Mouse (Mus musculus) ovary, postnatal 14 days (tissue): ENCODE measurements around the gene Baz2b.
"Not testable (repeated sequence)": the region's sequence is repeated elsewhere in the genome, so short reads cannot be mapped to it uniquely, and the experiment has no call there.

Experiments used
- DNase-seq: peaks from one replicate; pipeline ENCODE4 v3.0.0; 2022; ENCODE audit warnings: low spot score

Baz2b gene

DNA sequence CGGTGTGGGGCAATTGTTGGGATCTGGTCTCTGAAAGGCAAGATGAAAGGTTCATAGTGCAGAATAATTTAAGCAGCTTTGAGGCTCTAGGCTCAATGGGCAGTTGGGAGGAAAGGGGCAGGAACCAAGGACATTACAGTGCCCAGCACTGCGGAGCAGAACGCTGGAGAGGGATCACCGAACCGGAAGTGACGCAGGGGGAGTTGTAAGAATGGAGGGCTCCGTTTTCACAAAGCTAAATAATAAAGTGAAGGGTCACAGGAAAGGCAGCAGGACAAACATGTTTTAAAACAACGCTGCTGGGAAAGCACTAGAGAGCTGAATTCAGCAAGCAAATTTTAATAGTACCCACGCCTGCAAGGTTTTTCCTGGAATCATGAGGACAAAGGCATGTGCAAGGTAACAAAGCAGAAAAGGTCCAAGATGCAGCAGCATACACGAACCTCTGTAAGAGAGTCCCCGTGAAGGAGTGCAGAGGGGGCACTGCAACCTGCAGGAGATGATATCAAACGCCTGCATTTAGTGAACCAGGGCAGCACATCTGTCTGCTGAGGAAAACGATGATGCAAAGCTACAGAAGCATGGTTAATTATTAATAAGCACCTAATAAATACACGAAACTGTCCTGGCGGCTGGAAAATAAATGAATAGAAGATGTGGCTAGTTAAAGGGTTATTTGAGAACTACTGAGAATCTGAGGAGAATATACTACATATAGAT, 120.0 kb downstream of the Baz2b start:
- no peak for DNase-seq

DNA sequence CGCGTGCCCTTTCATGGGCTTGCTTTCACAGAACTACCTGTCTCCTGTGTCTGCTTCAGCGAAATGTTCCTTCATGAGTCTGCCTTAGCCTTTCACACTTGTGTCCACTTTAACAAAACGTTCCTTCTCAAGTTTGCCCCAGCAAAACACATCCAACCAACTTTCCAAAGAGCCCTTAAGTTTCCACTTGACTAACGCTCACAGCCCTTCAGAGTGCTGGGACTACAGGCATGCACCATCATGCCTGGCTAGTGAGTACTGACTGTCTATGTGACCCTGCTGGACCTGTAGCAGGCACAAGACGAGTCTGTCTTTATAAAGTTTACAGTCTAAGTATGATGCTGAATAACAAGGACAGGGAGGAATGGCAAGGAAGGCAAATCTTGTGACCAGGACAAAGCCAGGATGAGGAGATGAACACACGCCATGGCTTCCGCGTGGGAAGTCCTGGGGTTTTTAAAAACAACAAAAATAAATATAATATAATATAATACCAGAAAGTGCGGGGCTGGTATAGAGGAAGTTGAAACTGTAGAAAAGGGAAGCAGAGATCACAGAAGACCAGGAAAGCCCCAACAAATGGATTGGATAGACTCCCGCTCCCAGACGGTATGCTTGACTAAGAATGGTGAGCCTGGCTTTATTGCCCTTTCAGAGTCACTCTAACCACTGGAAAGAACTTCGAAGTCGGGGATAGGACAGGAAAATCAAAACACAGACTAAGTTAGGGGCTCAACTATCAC, 120.7 kb downstream of the Baz2b start:
- DNase-seq = no peak

DNA sequence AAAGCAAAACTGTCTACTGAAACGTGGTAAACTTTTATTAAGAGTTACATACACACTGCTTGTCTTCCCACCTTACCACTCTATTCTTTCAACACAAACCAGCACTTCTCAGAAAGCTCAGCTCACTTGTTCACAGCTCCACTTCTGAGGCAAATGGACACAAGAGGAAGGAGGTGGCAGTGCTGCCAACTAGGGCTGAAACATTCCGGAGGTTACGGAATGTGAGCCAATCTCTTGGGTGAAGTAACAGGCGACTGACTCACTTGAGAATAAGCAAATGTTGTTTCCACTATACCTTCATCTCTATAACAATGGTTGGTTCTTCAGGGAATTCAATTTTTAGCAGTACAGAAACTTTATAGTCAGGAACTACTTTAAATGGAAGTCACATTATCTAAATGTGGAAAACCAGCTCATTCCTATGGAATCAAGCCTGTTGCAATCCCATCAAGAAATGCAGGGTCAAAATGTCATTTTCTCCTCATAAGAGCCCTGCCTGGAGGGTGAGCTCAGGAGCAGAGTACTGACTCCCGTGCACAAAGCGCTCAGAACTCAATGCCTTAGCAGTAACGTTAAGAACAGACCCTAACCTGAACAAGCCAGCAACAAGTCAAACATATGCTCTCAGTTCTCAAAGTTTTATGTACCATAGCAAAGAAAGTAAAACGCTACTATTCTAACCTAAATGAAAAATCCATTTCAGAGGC, 123.3 kb downstream of the Baz2b start:
- no peak for DNase-seq

DNA sequence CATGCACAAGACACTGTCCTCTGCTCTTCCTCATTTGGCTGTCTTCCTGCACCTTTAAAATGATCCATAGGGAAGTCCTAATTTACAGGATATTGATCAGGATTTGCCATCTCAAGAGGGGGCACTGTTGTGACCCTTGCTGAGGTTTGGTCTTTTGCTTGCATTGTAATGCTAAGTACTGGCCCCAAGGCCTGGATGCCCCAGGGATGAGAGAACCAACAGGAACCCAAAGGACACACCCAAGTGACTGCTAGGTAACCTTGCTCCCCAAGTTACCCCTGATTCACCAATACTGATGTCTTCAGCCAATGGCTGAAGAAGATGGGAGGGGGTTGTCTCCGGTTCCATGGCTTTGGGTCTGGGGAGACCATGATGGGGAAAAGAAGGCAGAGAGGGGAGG, 124.8 kb downstream of the Baz2b start:
- no peak for DNase-seq

DNA sequence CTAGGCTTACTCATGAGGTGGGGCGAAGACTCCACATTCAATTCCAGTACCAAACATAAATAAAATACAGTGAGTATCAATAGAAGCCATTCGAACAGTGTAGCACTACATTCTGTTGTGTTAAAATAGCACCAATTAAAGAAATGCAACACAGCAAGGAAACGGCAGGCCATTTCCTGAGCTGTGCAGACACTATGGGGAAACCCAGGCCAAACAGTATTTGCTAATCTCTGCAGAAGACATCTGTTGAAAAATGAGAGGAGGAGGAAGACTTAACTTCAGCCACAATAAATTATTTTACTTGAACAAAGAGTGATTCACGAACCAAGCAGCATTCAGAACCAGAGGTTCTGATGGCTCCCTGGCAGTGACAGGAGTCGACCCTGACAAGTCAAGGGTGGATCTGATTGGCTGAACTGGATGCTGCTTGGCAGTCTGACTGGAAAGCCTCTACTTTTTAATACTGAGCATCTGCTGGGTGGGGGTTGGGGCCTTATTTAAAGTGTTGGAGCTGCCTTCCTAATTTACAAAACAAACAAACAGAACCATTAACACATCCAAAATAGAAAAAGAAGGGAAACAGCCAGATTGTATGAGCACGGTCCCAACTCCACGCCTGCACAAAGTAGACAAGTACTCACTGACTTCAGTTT, 126.5 kb downstream of the Baz2b start:
- no peak for DNase-seq

DNA sequence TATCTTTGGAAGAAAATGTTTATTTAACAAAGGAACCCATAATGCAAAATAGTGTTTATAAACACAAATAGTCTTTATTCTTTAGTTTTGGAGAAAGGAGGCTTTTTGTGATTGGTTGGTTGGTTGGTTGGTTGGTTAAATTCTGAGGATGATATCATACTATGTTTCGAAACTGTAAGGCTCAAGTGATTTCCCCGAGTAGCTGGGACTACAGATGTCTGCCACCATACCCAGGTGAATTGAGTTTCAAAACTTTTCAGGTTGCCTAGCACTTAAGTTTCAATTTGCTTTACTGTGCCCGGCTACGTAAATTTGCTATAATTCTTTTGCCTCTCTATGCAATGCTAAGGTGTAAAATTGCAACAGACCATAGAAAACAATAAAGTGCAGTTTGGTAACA, 127.4 kb downstream of the Baz2b start:
- DNase-seq = no peak

DNA sequence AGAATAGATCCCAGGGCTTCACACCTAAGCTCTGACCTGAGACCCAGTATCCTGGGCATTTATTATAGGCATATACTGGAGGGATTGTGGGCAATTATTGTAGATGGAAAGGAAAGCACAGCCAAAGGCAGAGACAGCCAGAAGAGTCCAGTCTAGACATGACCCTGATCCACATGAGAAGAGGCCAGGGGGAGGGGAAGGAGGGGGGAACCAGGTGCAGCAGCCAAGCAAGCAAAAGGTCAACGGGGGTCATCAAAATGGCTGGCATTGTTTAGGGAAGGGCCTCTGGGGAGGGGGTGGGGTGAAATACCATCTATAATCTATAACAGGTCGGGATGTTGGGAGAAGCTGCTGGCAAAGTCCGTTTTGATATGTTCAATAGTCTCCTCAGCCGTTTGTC, 128.8 kb downstream of the Baz2b start:
- DNase-seq = no peak

DNA sequence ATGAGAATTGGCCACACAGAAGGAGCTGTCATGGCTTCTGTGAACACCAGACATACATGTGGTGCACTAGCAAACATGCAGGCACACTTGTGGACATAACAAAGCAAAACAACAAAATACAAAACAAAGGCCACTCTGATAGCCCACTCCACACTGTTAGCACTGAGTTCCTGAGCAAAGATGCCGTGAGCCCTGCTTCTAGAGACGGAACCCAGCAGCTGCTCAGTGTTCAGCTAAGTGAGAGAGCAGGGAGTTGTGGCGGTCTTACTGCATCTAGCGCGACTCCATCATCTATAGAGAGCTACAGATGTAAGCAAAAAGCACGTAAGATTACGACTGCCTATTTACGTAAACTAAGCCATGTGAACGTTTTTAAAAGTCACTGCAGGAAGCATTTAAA, 132.0 kb downstream of the Baz2b start:
- no peak for DNase-seq

DNA sequence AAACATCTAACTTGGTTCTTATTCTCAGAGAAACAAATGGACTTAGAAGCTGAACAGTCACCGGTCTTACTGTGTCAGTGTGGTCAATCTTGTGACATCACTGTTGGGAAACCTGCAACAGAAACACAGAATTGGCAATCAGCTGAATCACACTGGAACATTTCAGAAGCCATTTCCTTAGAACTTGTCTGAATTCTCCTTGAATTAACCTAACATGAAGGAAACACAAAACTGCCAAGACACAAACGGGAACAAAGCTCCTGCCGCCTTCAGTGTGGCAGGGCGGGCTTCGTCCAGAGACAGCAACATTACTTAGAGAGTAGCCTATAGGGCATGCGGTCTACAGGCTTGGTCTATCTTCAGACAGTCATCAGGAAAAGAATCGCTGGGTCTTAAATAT, 132.8 kb downstream of the Baz2b start:
- no peak for DNase-seq

DNA sequence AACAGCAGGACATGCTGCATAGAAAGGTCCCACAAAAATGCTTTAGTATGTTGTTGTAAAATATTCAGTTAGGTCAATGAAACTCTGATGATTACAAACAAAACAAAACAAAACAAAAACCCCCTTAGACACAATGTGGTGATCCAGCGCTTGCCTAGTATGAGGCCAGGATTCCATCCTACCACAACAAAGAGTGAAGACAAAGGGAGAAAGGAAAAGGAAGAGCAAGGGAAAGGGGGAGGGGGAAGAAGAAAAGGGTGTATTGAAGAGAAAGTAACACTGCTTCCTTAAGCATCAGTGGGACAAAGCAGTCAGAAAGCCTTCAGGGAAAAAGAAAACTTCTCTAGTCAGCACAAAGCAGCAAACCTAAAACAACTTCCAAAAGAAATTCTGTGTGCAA, 133.6 kb downstream of the Baz2b start:
- no peak for DNase-seq

DNA sequence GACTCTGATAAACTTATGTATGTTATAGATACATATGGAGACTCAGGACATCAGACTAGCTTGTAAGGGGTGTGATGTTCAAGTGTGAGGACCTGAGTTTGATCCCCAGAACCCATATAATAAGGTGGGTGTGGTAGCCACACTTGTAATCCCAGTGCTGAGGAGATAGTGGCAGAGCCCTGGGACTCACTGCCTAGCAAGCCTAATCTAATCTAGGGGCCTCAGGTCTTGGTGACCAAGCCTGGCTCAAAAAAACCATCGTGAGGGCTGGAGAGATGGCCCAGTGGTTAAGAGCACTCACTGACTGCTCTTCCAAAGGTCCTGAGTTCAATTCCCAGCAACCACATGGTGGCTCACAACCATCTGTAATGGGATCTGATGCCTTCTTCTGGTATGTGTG, 135.8 kb downstream of the Baz2b start:
- DNase-seq = not testable (repeated sequence)

DNA sequence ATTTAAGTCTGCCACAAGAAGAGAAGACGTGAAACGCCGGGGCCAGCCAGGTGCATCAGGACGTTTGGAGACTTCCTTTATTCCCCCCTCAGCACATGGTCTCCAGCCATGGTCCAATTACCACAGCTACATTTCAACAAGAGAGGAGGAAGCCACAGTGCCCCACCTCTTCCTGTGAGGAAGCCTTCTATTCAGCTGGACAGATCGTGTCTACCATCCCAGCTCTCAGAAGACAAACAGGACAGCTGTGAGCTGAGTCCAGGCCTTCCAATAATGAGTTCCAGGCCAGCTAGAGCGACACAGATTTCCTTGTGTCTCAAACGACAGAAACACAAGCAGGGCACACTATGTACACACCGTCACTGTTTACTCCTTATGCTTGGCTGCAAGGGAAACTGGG, 137.8 kb downstream of the Baz2b start:
- no peak for DNase-seq

DNA sequence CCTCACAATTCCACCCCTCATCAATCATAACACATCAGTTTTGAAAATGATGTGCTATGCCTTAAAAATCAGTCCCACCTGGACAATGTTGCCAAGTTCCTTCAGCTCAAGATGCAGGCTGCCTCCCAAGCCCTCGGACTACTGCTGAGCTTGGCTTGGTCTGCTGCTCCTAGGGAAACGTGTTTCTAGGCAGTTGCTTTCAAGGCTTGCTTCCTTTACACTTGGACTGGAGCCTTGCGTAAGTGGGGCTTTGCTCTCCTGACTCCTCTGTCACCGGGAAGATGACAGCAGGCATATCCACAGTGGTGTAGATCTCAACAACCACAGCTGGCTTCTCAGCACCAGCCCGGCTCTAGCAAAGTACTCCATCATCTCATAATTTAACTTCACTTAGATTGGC, 138.7 kb downstream of the Baz2b start:
- no peak for DNase-seq

DNA sequence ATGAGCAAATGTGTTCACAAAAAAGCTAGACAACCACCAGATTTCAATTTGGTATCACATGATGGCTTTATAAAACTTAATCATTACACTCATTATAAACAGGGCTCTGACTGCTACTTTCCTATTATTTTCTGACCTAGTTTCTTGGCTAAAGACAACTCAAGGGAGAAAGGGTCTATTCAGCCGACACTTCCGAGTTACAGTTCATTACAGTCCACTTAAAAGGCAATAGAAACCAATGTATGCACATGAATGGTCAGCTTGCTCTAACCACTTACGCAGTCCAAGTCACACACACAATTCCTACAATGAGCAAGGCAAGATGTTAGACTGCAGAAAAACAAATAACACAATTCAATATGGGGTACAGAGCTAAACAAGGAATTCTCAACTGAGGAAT, 141.2 kb downstream of the Baz2b start:
- no peak for DNase-seq

DNA sequence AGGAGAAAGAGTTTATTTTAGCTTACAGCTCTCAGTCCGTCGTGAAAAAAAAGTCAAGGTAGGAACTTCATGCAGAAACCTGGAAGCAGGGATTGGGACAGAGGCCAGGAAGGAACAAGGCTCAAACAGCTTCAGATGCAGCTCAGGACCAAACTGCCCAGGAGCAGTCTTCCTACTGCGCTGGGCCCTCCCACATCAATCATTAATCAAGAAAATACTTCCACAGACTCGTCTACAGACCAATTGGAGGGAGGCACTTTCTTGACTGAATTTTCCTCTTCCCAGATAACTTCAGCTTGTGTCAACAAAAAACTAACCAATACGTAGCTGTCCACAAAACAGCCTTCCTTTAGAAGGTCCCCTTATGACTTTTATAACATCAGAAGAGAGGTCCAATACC, 144.2 kb downstream of the Baz2b start:
- no peak for DNase-seq

DNA sequence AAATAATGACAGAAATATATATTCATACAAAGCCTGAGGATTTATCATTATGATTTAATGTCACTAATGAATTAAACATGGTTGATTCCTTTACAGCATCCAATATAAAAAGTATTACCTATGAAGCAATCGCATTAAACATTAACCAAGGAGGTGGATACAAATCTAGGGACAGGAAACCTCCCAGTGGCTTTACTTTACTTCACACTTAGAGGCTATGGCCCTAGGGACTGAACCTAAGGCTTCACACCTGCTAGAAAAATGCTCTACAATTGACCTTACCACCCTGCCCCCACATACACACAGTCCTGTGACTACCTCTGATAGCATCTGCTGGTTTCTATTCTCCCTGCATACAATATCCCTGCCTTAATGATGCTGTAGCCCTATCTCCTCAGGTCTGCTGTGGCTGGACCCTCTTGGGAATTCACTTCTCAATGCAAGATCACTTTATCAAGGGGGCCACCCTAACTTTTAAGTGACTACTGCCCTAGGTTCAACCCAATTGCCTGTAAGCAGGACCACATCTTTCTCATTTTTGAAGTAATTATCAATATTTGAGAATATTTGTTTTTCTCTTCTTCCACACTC, 149.4 kb downstream of the Baz2b start:
- no peak for DNase-seq

DNA sequence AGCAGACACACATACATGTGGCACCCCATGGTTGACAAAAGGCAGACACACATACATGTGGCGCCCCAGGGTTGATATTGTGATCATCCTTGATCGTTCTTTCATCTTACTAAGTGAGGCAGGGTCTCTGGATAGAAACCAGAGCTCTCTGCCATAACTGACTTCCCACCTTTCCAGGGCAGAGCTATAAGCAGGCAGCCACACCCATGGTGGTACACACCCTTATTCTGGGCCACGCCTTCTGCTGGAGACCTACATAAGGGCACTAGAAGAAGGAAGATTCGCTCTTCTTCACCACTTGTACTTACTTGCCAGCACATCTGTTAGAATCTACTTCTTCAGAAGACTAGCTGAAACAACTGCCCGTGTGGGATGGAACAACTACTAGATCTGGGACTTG, 150.3 kb downstream of the Baz2b start:
- DNase-seq = no peak

DNA sequence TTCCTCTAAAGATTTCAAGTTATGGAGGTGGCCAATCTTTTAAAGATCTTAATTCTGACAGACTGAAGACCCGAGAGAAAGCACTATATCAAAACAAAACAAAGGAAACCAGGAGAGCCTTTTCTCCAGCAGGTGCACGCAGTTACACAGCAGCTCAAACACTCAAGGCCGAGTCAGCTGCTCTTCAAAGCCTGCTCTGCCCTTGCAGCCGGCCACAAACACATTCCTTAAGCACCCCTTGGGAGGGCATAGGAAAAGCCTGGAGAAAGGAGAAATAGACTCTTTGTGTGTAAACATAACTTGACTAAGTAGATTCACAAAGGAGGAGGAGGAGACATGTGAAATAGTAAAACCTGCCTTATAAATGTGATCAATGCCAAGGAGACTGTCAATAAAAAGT, 153.6 kb downstream of the Baz2b start:
- no peak for DNase-seq

DNA sequence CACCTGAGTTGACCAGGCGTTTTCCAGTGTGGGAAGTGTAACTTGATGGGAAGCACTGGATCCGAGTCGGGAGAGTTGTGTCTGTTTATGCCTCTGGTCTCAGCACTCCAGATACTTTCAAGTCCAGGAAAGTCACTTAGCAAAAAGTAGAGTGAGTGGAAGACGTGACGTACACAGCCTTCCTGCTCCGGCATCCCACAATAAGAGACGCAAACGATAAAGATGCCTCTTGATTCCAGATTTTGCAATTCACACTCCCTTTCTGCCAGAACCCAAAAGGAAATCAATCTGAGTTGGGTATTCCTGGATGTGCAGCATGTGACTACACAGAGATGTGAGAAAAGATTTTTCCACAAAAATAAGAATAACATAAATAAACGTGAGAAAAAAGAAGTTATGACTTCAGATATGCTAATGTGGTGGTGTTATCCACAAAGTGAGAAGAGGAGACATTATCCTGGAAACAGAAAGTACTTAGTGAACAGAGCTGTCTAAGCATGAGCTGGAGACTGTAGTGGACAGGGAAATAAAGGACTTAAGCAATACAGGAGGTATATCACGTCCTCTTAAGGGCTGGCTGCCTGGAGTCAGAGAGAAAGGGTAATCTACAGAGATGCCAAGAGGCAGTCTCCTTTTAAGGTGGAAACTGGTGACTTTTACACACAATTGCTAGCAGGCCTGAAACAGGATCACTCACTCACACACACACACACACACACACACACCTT, 154.7 kb downstream of the Baz2b start:
- no peak for DNase-seq

DNA sequence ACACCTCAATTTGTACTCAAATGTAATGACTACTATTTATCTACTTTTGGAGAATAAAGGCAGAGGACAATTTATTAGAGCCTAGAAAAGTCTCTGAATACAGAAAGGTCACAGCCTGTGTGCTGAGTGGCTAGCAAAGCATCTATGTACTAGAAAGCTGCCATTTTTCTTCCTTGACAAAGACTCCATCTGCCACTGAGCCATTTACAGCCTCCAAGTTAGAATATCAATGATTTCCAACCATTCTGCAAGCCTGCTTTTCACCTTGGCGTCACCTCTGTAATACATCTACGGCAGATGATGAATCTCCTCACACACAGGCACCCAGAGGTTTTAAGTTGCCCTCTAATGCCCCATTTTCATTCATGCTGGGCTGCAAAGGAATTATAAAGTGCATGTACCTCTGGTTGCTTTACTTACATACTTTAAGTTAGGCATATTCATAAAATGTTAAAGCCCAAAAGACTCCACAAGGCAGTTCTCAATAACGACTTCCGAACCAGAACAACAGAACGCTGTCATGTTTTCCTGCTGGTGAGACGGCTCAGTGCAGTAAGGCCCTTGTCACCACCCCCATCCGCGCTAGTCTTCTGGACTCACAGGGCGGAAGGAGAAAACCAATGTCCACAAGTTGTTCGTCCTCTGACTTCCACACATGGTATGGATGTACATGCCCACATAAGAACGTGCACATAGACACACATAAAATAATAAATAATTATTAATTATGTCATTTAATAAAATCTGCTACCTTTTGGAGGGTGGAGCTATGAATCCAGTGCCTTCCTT, 156.2 kb downstream of the Baz2b start:
- no peak for DNase-seq
